Mouse (Mus musculus): Measurements from ENCODE around the gene Gtf2a1l. TPM values are rescaled to one million over a fixed set of nuclear protein-coding genes. Genes with fewer than 3 reads are reported as not detected.

The Gtf2a1l gene
- total and polyA plus RNA-seq, 3 experiments = 0.08 TPM; not detected in 2

DNA sequence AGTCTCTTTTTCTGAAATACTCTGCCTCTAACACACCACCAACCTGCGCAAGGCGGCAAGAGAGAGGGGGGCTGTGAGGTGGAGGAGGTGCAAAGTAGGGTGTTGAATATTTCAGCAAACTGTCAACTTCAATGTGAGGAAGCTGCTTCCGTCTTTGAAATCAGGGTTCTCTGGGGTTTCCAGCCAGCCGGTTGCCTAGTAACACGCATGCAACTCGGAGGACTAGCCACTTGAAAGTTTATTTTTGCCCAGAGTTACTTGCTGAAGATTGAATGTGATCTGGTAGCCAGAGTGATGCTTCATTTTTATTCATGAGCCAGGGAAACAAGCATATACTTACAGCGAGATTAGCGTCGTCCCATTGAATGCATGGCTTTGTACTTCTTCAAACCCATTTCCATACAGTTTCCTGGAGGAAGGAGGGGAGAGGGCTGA, 89.6 kb downstream of the Gtf2a1l start:
- dilution Hi-C loops (cut with MboI; ENCODE audit: extremely low pct_ligation_motif_present, extremely low pct_unique_long_range_greater_than_20kb, low sequenced_read_pairs) = no loop called here

GRCm38 (mm10) chr17:88763396-88764135, 95.1 kb downstream of the Gtf2a1l start:
- no peak overlapping the region for H3K27ac ChIP-seq (ENCODE audit: insufficient read depth, low read depth)
- dilution Hi-C loops (cut with MboI; ENCODE audit: extremely low pct_ligation_motif_present, extremely low pct_unique_long_range_greater_than_20kb, low sequenced_read_pairs) = no loop called here
- TF ChIP-seq ZNF384 (IDR thresholded peaks at IDR 0.05; ENCODE audit: low read depth, low read length) = no peak
- no peak for TF ChIP-seq ZC3H11A (IDR thresholded peaks at IDR 0.05; ENCODE audit: low read depth, low read length)
- TF ChIP-seq IRF4 (IDR thresholded peaks at IDR 0.05; ENCODE audit: low read depth, low read length) = no peak
- no peak for TF ChIP-seq CHD2 (IDR thresholded peaks at IDR 0.05; ENCODE audit: low read length)
- TF ChIP-seq HCFC1 (IDR thresholded peaks at IDR 0.05; ENCODE audit: low read depth, low read length) = no peak
- TF ChIP-seq ELF1 (IDR thresholded peaks at IDR 0.05; ENCODE audit: low read depth, low read length) = no peak
- peaks cover 5 to 10% of the 10 kb centered on the region in 2 experiments; a peak in 3 of 4 replicates for H3K4me1 ChIP-seq (ENCODE audit: control insufficient read depth in 1 of 2, insufficient read depth in 2 of 2)
- in situ Hi-C loops (cut with MboI; ENCODE audit: low pct_ligation_motif_present, low pct_unique_long_range_greater_than_20kb, low sequenced_read_pairs) = no loop called here
- no peak overlapping the region for H3K4me3 ChIP-seq (replicated peaks in 1 of 3; ENCODE audit: low read depth in 2 of 3, low read length in 2 of 3, poor library complexity in 1 of 3)
- no peak for DNase-seq (ENCODE audit: extremely low read depth)
- no peaks in the 10 kb centered on the region for H3K27me3 ChIP-seq (replicated peaks)
- H3K79me2 ChIP-seq (replicated peaks; ENCODE audit: control insufficient read depth, extremely low read depth, insufficient read depth, poor library complexity, severe bottlenecking) = no peaks in the 10 kb centered on the region
- no peak overlapping the region for H3K4me2 ChIP-seq (ENCODE audit: insufficient read depth, low read depth, poor library complexity, severe bottlenecking)
- H3K9ac ChIP-seq (ENCODE audit: insufficient read depth, low read depth) = no peak overlapping the region
- H3K36me3 ChIP-seq (replicated peaks in 1 of 2; ENCODE audit: control insufficient read depth in 1 of 2, insufficient read depth in 1 of 2, low read length in 1 of 2) = no peaks in the 10 kb centered on the region
- peaks cover 3% of the 10 kb centered on the region for H3K9me3 ChIP-seq (replicated peaks; ENCODE audit: low read length)

More for the DNA sequence above, 89.6 kb downstream of the Gtf2a1l start:
- H3K27ac ChIP-seq (ENCODE audit: insufficient read depth, low read depth) = no peak overlapping the region
- H3K9ac ChIP-seq (ENCODE audit: insufficient read depth, low read depth) = no peak overlapping the region
- no peaks in the 10 kb centered on the region for H3K79me2 ChIP-seq (replicated peaks; ENCODE audit: control insufficient read depth, extremely low read depth, insufficient read depth, poor library complexity, severe bottlenecking)
- H3K27me3 ChIP-seq (replicated peaks) = no peaks in the 10 kb centered on the region
- no peak for DNase-seq (ENCODE audit: extremely low read depth)
- in situ Hi-C loops (cut with MboI; ENCODE audit: low pct_ligation_motif_present, low pct_unique_long_range_greater_than_20kb, low sequenced_read_pairs) = loop anchor here (10.0 kb wide), 1 partner anchor 103 kb away; no protein-coding TSS in a partner anchor
- no peaks in the 10 kb centered on the region for H3K9me3 ChIP-seq (replicated peaks; ENCODE audit: low read length)
- peaks cover 0 to 3% of the 10 kb centered on the region in 2 experiments; a peak in 3 of 4 replicates for H3K4me1 ChIP-seq (ENCODE audit: control insufficient read depth in 1 of 2, insufficient read depth in 2 of 2)
- no peaks in the 10 kb centered on the region for H3K36me3 ChIP-seq (replicated peaks in 1 of 2; ENCODE audit: control insufficient read depth in 1 of 2, insufficient read depth in 1 of 2, low read length in 1 of 2)
- no peak overlapping the region for H3K4me3 ChIP-seq (replicated peaks in 1 of 3; ENCODE audit: low read depth in 2 of 3, low read length in 2 of 3, poor library complexity in 1 of 3)
- no peak overlapping the region for H3K4me2 ChIP-seq (ENCODE audit: insufficient read depth, low read depth, poor library complexity, severe bottlenecking)
- no peak for TF ChIP-seq CHD2 (IDR thresholded peaks at IDR 0.05; ENCODE audit: low read length)
- TF ChIP-seq RAD21 (IDR thresholded peaks at IDR 0.05; ENCODE audit: low read depth, low read length) = no peak
- no peak for TF ChIP-seq MXI1 (IDR thresholded peaks at IDR 0.05; ENCODE audit: low read depth, low read length)
- no peak for TF ChIP-seq POLR2A (IDR thresholded peaks at IDR 0.05; ENCODE audit: low read depth, low read length)
- TF ChIP-seq GABPA (IDR thresholded peaks at IDR 0.05; ENCODE audit: insufficient replicate concordance, low read depth, low read length) = no peak
- TF ChIP-seq TBP (conservative IDR thresholded peaks at IDR 0.05; ENCODE audit: low read depth, low read length) = no peak
- TF ChIP-seq IRF4 (IDR thresholded peaks at IDR 0.05; ENCODE audit: low read depth, low read length) = no peak
- TF ChIP-seq EP300 (IDR thresholded peaks at IDR 0.05; ENCODE audit: low read length) = no peak
- no peak for TF ChIP-seq MEF2A (IDR thresholded peaks at IDR 0.05; ENCODE audit: borderline replicate concordance, low read depth, low read length)
- TF ChIP-seq HCFC1 (IDR thresholded peaks at IDR 0.05; ENCODE audit: low read depth, low read length) = no peak
- TF ChIP-seq UBTF (IDR thresholded peaks at IDR 0.05; ENCODE audit: low read depth, low read length) = no peak
- TF ChIP-seq MYC (IDR thresholded peaks at IDR 0.05; ENCODE audit: low read depth, low read length) = no peak
- TF ChIP-seq KAT2A (IDR thresholded peaks at IDR 0.05; ENCODE audit: insufficient replicate concordance, low read length) = no peak
- TF ChIP-seq CHD1 (IDR thresholded peaks at IDR 0.05; ENCODE audit: low read depth, low read length) = no peak
- no peak for TF ChIP-seq MAFK (IDR thresholded peaks at IDR 0.05; ENCODE audit: insufficient replicate concordance, low read length)
- TF ChIP-seq USF1 (IDR thresholded peaks at IDR 0.05; ENCODE audit: low read depth, low read length) = no peak
- TF ChIP-seq MAX (IDR thresholded peaks at IDR 0.05; ENCODE audit: low read length) = no peak
- TF ChIP-seq USF2 (conservative IDR thresholded peaks at IDR 0.05; ENCODE audit: low read depth, low read length) = no peak
